Mouse (Mus musculus) CH12.LX (cell line): ENCODE data around the gene 4921517D22Rik. TPM values are rescaled to one million over a fixed set of nuclear protein-coding genes. Genes with fewer than 3 reads are reported as not detected.

Experiments
- DNase-seq: peaks from one replicate; pipeline ENCODE4 v3.0.0-alpha.2; 2013; ENCODE audit errors: extremely low read depth
- H3K27ac ChIP-seq: 2 replicates; pipeline ENCODE4 v1.5.1; 2012; ENCODE audit warnings: low read depth, mild to moderate bottlenecking, control low read depth, moderate library complexity; ENCODE audit not compliant: insufficient read depth
- H3K27me3 ChIP-seq: replicated peaks from 2 replicates; pipeline ENCODE3; 2012; ENCODE audit warnings: inconsistent platforms
- H3K36me3 ChIP-seq, 2 experiments: replicated peaks in 1 of 2; 2 replicates each; pipeline versions ENCODE3 to v1.6.1; 2012; ENCODE audit warnings: inconsistent platforms in 1 of 2, low read length in 1 of 2, mild to moderate bottlenecking in 1 of 2, mixed read lengths in 1 of 2, moderate library complexity in 1 of 2; ENCODE audit not compliant: control insufficient read depth in 1 of 2, insufficient read depth in 1 of 2
- H3K4me1 ChIP-seq, 2 experiments: 2 replicates each; pipeline ENCODE4 v1.6.1; 2012; ENCODE audit warnings: inconsistent platforms in 1 of 2, moderate library complexity in 1 of 2; ENCODE audit not compliant: insufficient read depth in 2 of 2, control insufficient read depth in 1 of 2
- H3K4me2 ChIP-seq: 2 replicates; pipeline ENCODE4 v1.6.1; 2012; ENCODE audit warnings: low read depth, mild to moderate bottlenecking, control low read depth; ENCODE audit not compliant: poor library complexity, insufficient read depth, severe bottlenecking
- H3K4me3 ChIP-seq, 3 experiments: fragments of 150-350 bp in 1 of 3; sonication (generic) in 1 of 3; replicated peaks in 1 of 3; 2 replicates each; pipeline versions ENCODE3 to v1.5.1; 2011 to 2012; ENCODE audit warnings: low read depth in 2 of 3, low read length in 2 of 3, mild to moderate bottlenecking in 2 of 3, moderate library complexity in 2 of 3, control low read depth in 1 of 3, improper control_type of control experiment in 1 of 3, inconsistent platforms in 1 of 3, mixed read lengths in 1 of 3; ENCODE audit not compliant: poor library complexity in 1 of 3
- H3K79me2 ChIP-seq: replicated peaks from 2 replicates; pipeline ENCODE4 v1.6.1; 2012; ENCODE audit warnings: mild to moderate bottlenecking, moderate library complexity; ENCODE audit not compliant: control insufficient read depth, poor library complexity, insufficient read depth, severe bottlenecking; ENCODE audit errors: extremely low read depth
- H3K9ac ChIP-seq: 2 replicates; pipeline ENCODE4 v1.6.1; 2012; ENCODE audit warnings: low read depth, mild to moderate bottlenecking, control low read depth, moderate library complexity; ENCODE audit not compliant: insufficient read depth
- H3K9me3 ChIP-seq: replicated peaks from 2 replicates; pipeline ENCODE3; 2012; ENCODE audit warnings: low read length, inconsistent platforms, mixed read lengths
- BHLHE40 ChIP-seq: IDR thresholded peaks from 2 replicates; pipeline ENCODE4 v1.6.1; 2011; ENCODE audit warnings: mild to moderate bottlenecking, low read depth, low read length, improper control_type of control experiment
- CHD1 ChIP-seq: IDR thresholded peaks from 2 replicates; pipeline ENCODE4 v1.6.1; 2012; ENCODE audit warnings: low read depth, low read length, improper control_type of control experiment, inconsistent platforms
- E2F4 ChIP-seq: IDR thresholded peaks from 2 replicates; pipeline ENCODE4 v1.6.1; 2011; ENCODE audit warnings: low read depth, low read length, improper control_type of control experiment; ENCODE audit not compliant: insufficient replicate concordance
- ELF1 ChIP-seq: IDR thresholded peaks from 2 replicates; pipeline ENCODE4 v1.6.1; 2014; ENCODE audit warnings: low read depth, mild to moderate bottlenecking, inconsistent platforms, low read length, improper control_type of control experiment
- EP300 ChIP-seq: IDR thresholded peaks from 2 replicates; pipeline ENCODE4 v1.6.1; 2011; ENCODE audit warnings: low read length, improper control_type of control experiment
- ETS1 ChIP-seq: conservative IDR thresholded peaks from 2 replicates; pipeline ENCODE4 v1.6.1; 2012; ENCODE audit warnings: low read depth, mild to moderate bottlenecking, inconsistent platforms, low read length, improper control_type of control experiment, moderate library complexity
- GABPA ChIP-seq: IDR thresholded peaks from 2 replicates; pipeline ENCODE4 v1.6.1; 2012; ENCODE audit warnings: low read depth, low read length, improper control_type of control experiment, inconsistent platforms; ENCODE audit not compliant: insufficient replicate concordance
- HCFC1 ChIP-seq: IDR thresholded peaks from 2 replicates; pipeline ENCODE4 v1.6.1; 2012; ENCODE audit warnings: low read depth, mild to moderate bottlenecking, inconsistent platforms, low read length, improper control_type of control experiment
- IRF4 ChIP-seq: IDR thresholded peaks from 2 replicates; pipeline ENCODE4 v1.6.1; 2014; ENCODE audit warnings: low read depth, mild to moderate bottlenecking, inconsistent platforms, low read length, improper control_type of control experiment
- JUN ChIP-seq: IDR thresholded peaks from 2 replicates; pipeline ENCODE4 v1.6.1; 2011; ENCODE audit warnings: low read depth, mild to moderate bottlenecking, low read length, improper control_type of control experiment, moderate library complexity; ENCODE audit not compliant: insufficient read depth
- KAT2A ChIP-seq: IDR thresholded peaks from 2 replicates; pipeline ENCODE4 v1.6.1; 2012; ENCODE audit warnings: low read length, improper control_type of control experiment, inconsistent platforms; ENCODE audit not compliant: insufficient replicate concordance
- MAX ChIP-seq: IDR thresholded peaks from 2 replicates; pipeline ENCODE4 v1.6.1; 2011; ENCODE audit warnings: low read length, improper control_type of control experiment
- MAZ ChIP-seq: IDR thresholded peaks from 2 replicates; pipeline ENCODE4 v1.6.1; 2012; ENCODE audit warnings: low read depth, mild to moderate bottlenecking, inconsistent platforms, low read length, improper control_type of control experiment, moderate library complexity
- MEF2A ChIP-seq: IDR thresholded peaks from 2 replicates; pipeline ENCODE4 v1.6.1; 2014; ENCODE audit warnings: low read depth, mild to moderate bottlenecking, inconsistent platforms, low read length, improper control_type of control experiment, borderline replicate concordance
- MXI1 ChIP-seq: IDR thresholded peaks from 2 replicates; pipeline ENCODE4 v1.6.1; 2011; ENCODE audit warnings: mild to moderate bottlenecking, low read depth, low read length, improper control_type of control experiment
- MYC ChIP-seq: IDR thresholded peaks from 2 replicates; pipeline ENCODE4 v1.6.1; 2011; ENCODE audit warnings: low read depth, mild to moderate bottlenecking, improper control_type of control experiment, low read length
- NELFE ChIP-seq: IDR thresholded peaks from 2 replicates; pipeline ENCODE4 v1.6.1; 2011; ENCODE audit warnings: low read depth, low read length, improper control_type of control experiment
- PAX5 ChIP-seq: IDR thresholded peaks from 2 replicates; pipeline ENCODE4 v1.6.1; 2012; ENCODE audit warnings: low read length, inconsistent platforms, mixed read lengths
- POLR2A ChIP-seq: IDR thresholded peaks from 2 replicates; pipeline ENCODE4 v1.6.1; 2011; ENCODE audit warnings: low read depth, mild to moderate bottlenecking, improper control_type of control experiment, low read length
- POLR2AphosphoS2 ChIP-seq: IDR thresholded peaks from 2 replicates; pipeline ENCODE4 v1.6.1; 2011; ENCODE audit warnings: low read depth, low read length, improper control_type of control experiment
- RAD21 ChIP-seq: IDR thresholded peaks from 2 replicates; pipeline ENCODE4 v1.6.1; 2011; ENCODE audit warnings: low read depth, mild to moderate bottlenecking, low read length, improper control_type of control experiment, moderate library complexity
- SIN3A ChIP-seq: IDR thresholded peaks from 2 replicates; pipeline ENCODE4 v1.6.1; 2012; ENCODE audit warnings: low read length, improper control_type of control experiment, inconsistent platforms
- SMC3 ChIP-seq: IDR thresholded peaks from 2 replicates; pipeline ENCODE4 v1.6.1; 2011; ENCODE audit warnings: low read depth, low read length, improper control_type of control experiment
- TCF12 ChIP-seq: IDR thresholded peaks from 2 replicates; pipeline ENCODE4 v1.6.1; 2014; ENCODE audit warnings: low read depth, mild to moderate bottlenecking, inconsistent platforms, low read length, improper control_type of control experiment
- UBTF ChIP-seq: IDR thresholded peaks from 2 replicates; pipeline ENCODE4 v1.6.1; 2012; ENCODE audit warnings: low read depth, mild to moderate bottlenecking, inconsistent platforms, low read length, improper control_type of control experiment, moderate library complexity
- USF1 ChIP-seq: IDR thresholded peaks from 2 replicates; pipeline ENCODE4 v1.6.1; 2014; ENCODE audit warnings: low read depth, mild to moderate bottlenecking, inconsistent platforms, low read length, improper control_type of control experiment
- USF2 ChIP-seq: conservative IDR thresholded peaks from 2 replicates; pipeline ENCODE4 v1.6.1; 2011; ENCODE audit warnings: low read depth, low read length, improper control_type of control experiment
- ZC3H11A ChIP-seq: IDR thresholded peaks from 2 replicates; pipeline ENCODE4 v1.6.1; 2012; ENCODE audit warnings: low read depth, mild to moderate bottlenecking, inconsistent platforms, low read length, improper control_type of control experiment
- ZKSCAN1 ChIP-seq: IDR thresholded peaks from 2 replicates; pipeline ENCODE4 v1.6.1; 2012; ENCODE audit warnings: low read depth, inconsistent platforms, low read length, improper control_type of control experiment, borderline replicate concordance
- ZMIZ1 ChIP-seq: IDR thresholded peaks from 2 replicates; pipeline ENCODE4 v1.6.1; 2012; ENCODE audit warnings: low read depth, mild to moderate bottlenecking, inconsistent platforms, low read length, improper control_type of control experiment
- dilution Hi-C: fragments of 300-500 bp; cut with MboI; formaldehyde crosslinking; loops from 2 replicates; pipeline ENCODE4 v1.14.3; 2020; ENCODE audit warnings: low sequenced_read_pairs; ENCODE audit not compliant: extremely low pct_unique_long_range_greater_than_20kb, extremely low pct_ligation_motif_present
- in situ Hi-C: fragments of 300-500 bp; cut with MboI; formaldehyde crosslinking; loops from 3 replicates; pipeline ENCODE4 v1.14.3; 2019; ENCODE audit warnings: low sequenced_read_pairs, low pct_ligation_motif_present, low pct_unique_long_range_greater_than_20kb, mixed read lengths
- polyA plus RNA-seq: library from polyadenylated mRNA; unstranded; fragments of >175 nt; gene quantifications from 2 replicates; pipeline ENCODE4 v1.2.1, GENCODE M21; 2012; ENCODE audit warnings: low read depth; ENCODE audit not compliant: insufficient read length
- total RNA-seq, 2 experiments: library from RNA; depleted of rRNA; stranded (reverse); fragments of 300-350 nt in 1 of 2; fragments of >200 nt in 1 of 2; gene quantifications; 2 replicates each; pipeline ENCODE4 v1.2.3; 2012 to 2014

4921517D22Rik gene
- total and polyA plus RNA-seq, 3 experiments: not detected

DNA sequence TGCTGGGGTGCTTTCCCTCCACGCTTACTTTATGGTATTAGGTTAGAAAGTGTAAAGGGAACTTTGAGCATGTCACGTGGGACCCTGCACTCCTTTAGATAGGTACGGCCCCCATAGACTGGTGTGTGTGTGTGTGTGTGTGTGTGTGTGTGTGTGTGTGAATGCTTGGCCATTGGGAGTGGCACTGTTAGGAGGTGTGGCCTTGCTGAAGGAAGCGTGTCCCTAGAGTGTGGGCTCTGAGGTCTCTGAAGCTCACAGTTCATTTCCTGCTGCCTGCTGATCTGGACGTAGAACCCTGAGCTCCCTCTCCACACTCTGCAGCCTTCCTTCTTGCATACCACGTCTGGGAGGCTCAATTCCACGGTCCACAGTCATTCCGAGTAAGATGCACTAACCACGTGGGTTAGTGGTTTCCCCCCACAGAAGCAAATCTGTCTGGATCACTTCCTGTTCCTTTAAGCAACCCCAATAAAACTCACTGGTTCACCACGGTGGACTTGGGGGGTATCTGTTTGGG, 37.5 kb downstream of the 4921517D22Rik start:
- Histone ChIP-seq H3K4me1 (peaks cover 13 to 38% of the 10 kb centered on the region in 2 experiments), H3K36me3 (peaks cover 3 to 52% of the 10 kb centered on the region in 2 experiments), H3K9me3 (peaks cover 2% of the 10 kb centered on the region), H3K27me3 (no peaks in the 10 kb centered on the region)
- dilution Hi-C loops: no loop called here
- in situ Hi-C loops: no loop called here
- TF ChIP-seq TCF12 (peak; percentile 44; the same call in 1 of the 2 replicates), EP300 (peak; percentile 42; the same call in 1 of the 2 replicates), POLR2A (peak; percentile 44; the same call in 1 of the 2 replicates), ELF1 (peak; percentile 51; the same call in 1 of the 2 replicates), BHLHE40 (0 out of 2 replicates have a peak, but pooled peaks have one; percentile 31), MAZ (0 out of 2 replicates have a peak, but pooled peaks have one; percentile 56), MYC (peak; percentile 84), MAX (peak; percentile 78), IRF4 (peak; percentile 43), USF1 (peak; percentile 41), GABPA (no peak), NELFE (peak; percentile 62; the same call in 1 of the 2 replicates), POLR2AphosphoS2 (no peak), MXI1 (peak; percentile 57; the same call in 1 of the 2 replicates), HCFC1 (peak; percentile 17; the same call in 1 of the 2 replicates), ZC3H11A (no peak), KAT2A (no peak), ETS1 (peak; percentile 27; the same call in 1 of the 2 replicates)
- TF ChIP-seq, all 38 proteins: peak for 14
- Histone ChIP-seq H3K4me2 (peak overlapping the region; percentile 48; the same call in 1 of the 2 replicates), H3K9ac (no peak overlapping the region), H3K4me3 (peak overlapping the region in 2 of 3 experiments; percentile 1 to 37), H3K27ac (0 out of 2 replicates have a peak overlapping the region, but pooled peaks have one; percentile 4), H3K79me2 (no peaks in the 10 kb centered on the region)
- DNase-seq: peak; percentile 80

DNA sequence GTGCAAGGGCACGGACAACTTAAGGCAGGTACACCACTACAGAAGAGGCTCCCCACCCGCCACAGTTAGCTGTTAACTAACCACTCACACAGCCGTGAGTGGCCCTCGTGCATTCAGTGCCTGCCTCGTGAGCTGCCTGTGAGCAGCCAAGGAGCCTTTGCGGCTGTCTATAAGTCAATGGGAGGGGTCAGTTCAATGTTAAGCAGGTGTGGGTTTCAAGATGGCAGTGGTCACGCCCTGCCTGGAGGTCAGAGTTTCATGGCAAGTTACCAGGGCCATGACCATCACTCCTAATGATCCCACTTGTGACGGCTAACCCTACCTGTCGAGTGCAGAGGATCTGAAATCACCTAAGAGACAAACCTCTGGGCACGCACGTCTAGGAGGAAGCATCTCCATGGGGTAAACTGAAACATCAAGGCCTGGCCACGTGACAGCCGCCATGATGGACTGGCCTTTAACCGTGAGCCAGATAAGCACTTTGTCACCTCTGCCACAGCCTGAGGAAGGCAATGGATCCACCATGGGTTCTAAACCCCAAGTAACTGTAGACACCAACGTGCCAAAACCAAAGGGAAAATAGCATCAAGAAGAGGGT, 38.1 kb downstream of the 4921517D22Rik start:
- Histone ChIP-seq H3K4me2 (no peak overlapping the region), H3K4me1 (peaks cover 15 to 43% of the 10 kb centered on the region in 2 experiments), H3K9me3 (peaks cover 2% of the 10 kb centered on the region), H3K36me3 (peaks cover 3 to 53% of the 10 kb centered on the region in 2 experiments)
- dilution Hi-C loops: no loop called here
- TF ChIP-seq RAD21 (no peak), SMC3 (no peak), UBTF (no peak), IRF4 (no peak), CHD1 (no peak), ELF1 (no peak), USF2 (no peak), MAZ (no peak), ZC3H11A (no peak), ZKSCAN1 (no peak), MXI1 (no peak), ZMIZ1 (no peak), POLR2A (no peak), SIN3A (no peak), PAX5 (no peak), MEF2A (no peak), E2F4 (no peak), ETS1 (no peak), JUN (no peak)
- TF ChIP-seq, all 38 proteins: peak for 0
- H3K27ac ChIP-seq: 0 out of 2 replicates have a peak overlapping the region, but pooled peaks have one; percentile 12
- no peaks in the 10 kb centered on the region for H3K27me3 ChIP-seq
- in situ Hi-C loops: no loop called here
- no peak overlapping the region for H3K4me3 ChIP-seq
- no peak overlapping the region for H3K9ac ChIP-seq
- no peaks in the 10 kb centered on the region for H3K79me2 ChIP-seq
- DNase-seq: no peak
